Mouse (Mus musculus): ENCODE results near the gene Ascc2.
A peak's percentile ranks its signal among the peaks of the same experiment; 100 is the strongest.

The Ascc2 gene

DNA sequence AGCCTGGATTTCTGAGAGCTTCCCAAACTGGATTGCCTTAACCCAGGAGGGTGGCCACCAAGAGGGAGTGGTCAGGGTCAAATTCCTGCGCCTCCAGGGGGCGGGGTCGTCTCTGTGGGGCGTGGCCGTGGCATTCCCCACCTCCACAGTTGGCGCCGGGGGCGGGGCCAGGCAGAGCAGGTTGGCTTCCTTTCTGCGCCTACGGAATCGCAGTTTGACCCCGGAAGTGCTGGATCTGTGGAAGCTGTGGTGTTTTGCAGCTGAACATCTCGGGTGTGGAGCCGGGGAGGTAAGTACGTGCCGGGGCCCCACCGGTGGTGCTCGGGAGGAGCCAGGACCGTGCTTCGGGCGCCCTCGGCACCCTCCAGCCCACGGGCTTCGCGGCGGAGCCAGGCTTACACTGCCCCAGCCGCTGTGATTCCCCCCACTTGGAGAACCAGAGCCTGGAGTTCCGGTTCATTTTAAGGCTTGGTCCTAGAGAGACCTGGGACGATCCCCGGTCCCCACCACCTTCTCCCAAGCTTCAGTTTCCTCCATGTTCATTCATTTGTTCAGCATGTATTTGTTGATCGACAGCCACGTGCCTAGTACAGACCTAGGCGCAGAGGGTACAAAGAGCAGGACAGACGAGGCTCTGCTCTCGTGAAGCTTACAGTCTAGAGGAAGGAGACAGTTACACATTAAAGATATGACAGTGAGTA, at the start of gene Ascc2:
TSS of gene Ascc2 (plus strand) at position 214 of the 701 bp plus-strand sequence.
- peak; percentile 95 for DNase-seq (ENCODE audit: low spot score)

DNA sequence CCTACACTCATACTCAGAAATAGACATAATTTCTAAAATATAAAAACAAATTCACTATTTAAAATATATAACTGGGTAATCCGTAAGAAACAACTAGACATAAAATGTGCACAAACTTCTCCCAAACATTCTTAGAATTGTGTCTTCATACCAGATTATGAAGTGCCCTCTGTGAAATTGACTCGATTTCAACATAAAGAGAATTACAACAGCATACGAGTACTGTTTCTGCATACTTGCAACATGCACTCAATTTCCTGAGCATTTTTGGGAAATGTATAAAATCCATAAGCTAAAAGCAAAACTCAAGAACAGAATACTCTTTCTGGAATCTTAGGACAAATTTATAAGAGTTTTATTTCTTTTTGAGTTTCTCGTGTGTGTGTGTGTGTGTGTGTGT, 45.7 kb upstream of the Ascc2 start:
- no peak for DNase-seq (ENCODE audit: low spot score)

DNA sequence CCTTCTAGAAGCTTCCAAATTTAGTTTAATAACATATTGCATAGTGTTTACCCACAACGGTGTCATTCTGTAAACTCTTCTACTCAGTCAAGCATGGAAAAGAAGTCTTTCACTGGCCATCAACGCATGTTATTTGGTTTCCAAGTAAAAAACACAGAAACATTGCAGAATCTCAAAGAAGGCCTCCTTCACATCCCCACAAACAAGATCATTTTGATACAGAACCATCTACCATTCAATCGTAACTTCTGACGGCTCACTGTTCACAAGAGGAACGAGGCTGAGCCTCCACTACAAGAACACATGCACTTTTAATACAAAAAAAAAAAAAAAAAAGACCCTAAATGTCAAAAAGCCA, 44.1 kb upstream of the Ascc2 start:
- DNase-seq (ENCODE audit: low spot score) = no peak

GRCm38 (mm10) chr11:4593849-4594607, 43.5 kb upstream of the Ascc2 start:
- peak; percentile 82 for DNase-seq (ENCODE audit: low spot score)

- DNase-seq (ENCODE audit: low spot score) = peak; percentile 94
These were observed 42.7 kb upstream of the Ascc2 start, which contains the start of gene Mtmr3 for GRCm38 (mm10) chr11:4594608-4595500. Gene Mtmr3 (minus strand): TSS chr11:4594863.

GRCm38 (mm10) chr11:4598411-4598810, 39.1 kb upstream of the Ascc2 start:
- no peak for DNase-seq (ENCODE audit: low spot score)

DNA sequence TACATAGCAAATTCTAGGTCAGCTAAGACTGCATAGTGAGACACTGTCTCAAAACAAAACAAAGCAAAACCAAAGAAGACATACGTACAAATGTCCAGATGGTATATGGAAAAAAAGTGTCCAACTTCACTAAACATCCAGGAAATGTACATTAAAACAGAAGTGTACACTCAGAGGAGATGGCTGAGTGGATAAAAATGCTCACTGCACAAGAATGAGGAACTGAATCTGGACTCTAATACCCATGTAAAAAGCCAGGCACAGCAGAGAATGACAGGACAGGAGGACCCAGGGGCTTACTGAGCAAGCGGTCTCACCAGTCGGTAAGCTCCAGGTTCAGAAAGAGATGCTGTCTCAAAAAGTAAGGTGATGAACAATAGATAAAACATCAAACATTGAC, 37.6 kb upstream of the Ascc2 start:
- no peak for DNase-seq (ENCODE audit: low spot score)

- DNase-seq (ENCODE audit: low spot score) = no peak
These were observed 35.7 kb upstream of the Ascc2 start for GRCm38 (mm10) chr11:4601890-4602289.

DNA sequence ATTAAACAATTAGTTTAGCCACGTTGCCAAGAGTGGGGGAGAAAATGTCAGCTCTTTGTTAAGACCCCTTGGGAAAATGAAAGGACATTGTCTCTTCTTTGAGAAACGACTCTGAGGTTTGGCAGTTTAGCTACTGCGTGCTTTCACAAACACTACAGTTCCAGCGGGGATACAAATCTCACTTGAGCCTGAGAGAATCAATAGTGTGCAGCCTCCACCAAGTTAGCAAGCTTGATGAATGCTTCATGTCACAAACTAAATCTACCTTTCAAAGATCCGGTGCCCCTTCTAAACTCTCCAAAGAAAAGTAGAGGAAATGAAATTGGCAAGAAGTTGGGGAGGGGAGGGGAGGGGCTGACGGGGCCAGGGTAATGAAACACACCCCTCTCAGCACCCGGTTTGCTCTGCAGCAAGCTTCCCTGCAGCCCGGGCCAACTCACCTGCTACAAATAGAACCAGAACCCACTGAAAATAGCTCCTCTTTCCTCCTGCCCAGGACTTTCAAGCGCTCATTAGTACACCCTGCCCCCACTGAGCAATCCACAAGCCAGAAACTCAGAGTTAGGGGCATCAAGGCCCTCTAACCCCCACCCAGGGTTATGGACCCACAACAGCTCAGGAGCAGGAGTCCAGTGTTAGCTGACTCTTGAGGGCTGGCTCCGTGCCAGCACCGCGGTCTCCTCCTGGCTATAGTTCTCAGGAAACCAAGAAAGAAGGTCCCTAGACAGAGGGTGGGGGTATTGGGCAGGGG, 34.7 kb upstream of the Ascc2 start:
- no peak for DNase-seq (ENCODE audit: low spot score)

GRCm38 (mm10) chr11:4604441-4604840, 33.1 kb upstream of the Ascc2 start:
- no peak for DNase-seq (ENCODE audit: low spot score)

- no peak for DNase-seq (ENCODE audit: low spot score)
These were observed 32.1 kb upstream of the Ascc2 start for GRCm38 (mm10) chr11:4605414-4605813.

DNA sequence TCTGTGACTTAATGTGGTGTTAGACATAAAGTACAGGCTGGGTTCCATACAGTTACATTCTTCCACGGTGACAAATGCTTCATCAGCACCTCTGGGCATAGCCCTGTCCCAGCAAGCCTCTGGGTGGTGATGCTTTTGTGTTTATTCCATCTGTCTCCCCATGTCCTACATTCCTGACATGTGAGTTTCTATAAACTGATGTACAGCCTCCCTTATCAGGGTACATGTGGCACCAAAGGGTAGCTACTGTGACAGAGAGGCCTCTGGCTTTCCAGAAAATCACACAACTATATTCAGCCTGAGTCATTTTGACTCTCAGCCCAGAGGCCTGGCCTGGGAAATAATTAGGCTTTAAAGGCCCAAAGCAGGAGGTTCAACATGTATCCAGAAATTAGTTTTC, 31.0 kb upstream of the Ascc2 start:
- DNase-seq (ENCODE audit: low spot score) = no peak

- DNase-seq (ENCODE audit: low spot score) = no peak
These were observed 25.6 kb upstream of the Ascc2 start for GRCm38 (mm10) chr11:4611904-4612303.

DNA sequence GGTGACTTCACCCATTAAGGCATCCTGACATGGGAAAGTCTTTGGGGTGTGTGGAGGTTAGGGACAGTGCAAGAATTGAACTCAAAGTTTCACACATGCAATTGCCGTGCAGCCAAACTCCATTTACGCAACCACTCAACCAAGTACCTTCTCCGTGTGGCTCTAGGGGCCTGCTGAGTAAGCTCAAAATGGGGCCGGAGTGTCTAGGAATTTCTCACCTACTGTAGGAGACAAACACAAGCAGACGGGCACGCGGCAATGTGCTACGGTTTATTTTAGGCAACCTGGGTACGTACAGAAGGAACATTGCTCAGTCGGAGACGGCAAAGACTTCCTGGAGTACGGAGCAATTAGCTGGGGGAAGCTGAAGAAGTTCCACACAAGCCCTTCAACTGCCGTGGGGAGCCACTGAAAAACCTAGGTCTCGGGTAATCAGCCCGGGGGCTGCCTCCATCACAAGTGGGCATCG, 17.5 kb upstream of the Ascc2 start, which contains the start of gene Gm11032:
TSS of gene Gm11032 (plus strand) at position 51 of the 469 bp plus-strand sequence.
- DNase-seq (ENCODE audit: low spot score) = no peak

GRCm38 (mm10) chr11:4620501-4621108, 16.9 kb upstream of the Ascc2 start:
- peak; percentile 85 for DNase-seq (ENCODE audit: low spot score)

DNA sequence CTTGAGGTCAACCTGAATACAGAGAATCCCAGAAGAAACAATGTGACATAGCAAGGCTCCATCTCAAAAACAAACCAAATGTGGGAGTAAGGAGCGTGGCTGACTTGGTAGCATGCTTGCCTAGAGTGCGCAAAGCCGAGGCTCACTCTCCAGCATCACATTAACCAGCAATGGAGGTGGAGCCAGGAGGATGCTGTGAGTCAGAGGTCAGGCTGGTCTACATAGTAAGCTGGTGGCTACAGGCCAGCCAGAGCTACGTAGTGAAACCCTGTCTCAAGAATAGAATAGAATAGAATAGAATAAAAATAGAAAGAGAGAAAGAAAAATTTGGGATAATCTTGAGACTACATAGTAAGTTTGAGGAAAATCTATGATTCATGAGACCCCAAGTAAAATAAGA, 15.7 kb upstream of the Ascc2 start:
- DNase-seq (ENCODE audit: low spot score) = peak; percentile 61

GRCm38 (mm10) chr11:4622442-4622986, 15.0 kb upstream of the Ascc2 start:
- no peak for DNase-seq (ENCODE audit: low spot score)

DNA sequence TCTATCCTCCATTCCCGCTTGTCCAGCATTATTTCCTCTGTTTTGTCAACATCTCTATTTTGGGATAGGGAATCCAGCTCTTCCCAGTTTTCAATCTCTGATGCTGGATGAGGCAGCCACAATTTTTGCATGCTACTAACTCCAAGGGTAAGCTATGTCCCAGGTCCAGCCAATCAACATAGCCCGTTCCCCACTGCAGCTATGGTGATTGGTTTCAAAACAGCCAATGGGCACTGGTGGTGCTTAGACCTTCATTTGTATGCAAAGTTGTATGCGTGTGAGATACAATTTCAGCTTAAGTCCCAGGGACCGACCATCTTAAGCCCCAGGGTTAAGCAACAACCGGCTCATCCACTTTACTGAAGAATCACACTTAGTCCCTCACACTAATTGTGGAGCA, 14.6 kb upstream of the Ascc2 start:
- DNase-seq (ENCODE audit: low spot score) = no peak

DNA sequence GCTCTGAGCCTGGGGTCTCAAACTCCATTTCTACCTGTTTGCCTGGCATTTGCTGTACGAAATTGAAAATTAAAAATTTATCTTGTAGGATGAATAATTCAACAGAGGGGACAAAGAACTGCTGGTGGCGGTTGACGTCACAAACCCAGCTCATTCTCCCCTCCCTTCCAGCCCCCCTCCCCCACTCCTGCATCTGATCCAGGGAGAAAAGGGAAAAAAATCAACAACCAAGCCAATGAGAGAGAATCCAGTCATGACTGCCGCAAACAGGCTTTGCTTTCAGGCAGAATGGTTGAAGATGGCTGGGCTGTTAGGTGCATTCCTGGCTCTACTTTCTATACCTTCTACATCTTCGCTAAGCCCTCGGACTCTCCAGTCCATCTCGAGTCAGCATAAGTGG, 11.6 kb upstream of the Ascc2 start:
- no peak for DNase-seq (ENCODE audit: low spot score)

DNA sequence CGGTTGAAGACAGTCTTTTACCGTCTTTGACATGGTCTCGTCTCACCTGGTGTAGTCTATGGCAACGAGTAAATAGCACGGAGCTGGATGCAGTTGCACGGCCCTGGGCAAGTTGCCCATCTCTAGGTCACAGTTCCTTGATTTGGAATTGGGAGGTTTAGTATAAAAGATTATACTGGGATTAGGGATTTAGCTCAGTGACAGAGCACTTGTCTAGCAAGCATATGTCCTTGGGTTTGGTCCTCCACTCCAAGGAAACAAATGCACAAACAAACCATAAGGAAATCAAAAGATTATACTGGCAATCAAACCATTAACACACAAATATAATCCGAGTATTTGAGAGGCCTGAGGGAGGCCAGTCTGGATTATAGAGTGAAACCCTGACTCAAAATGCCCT, 9.9 kb upstream of the Ascc2 start:
- DNase-seq (ENCODE audit: low spot score) = no peak

- no peak for DNase-seq (ENCODE audit: low spot score)
These were observed 7.7 kb upstream of the Ascc2 start for GRCm38 (mm10) chr11:4629861-4630280.
